Mouse (Mus musculus) G1E (cell line): ENCODE measurements at regions not wholly inside any gene's neighbourhood (a gene's known extent, or its start where the extent isn't known, plus 50 kb on each side); places are given as distances from the start of the nearest gene placed in this dataset.

Source experiments
- ATAC-seq: 2 replicates; pipeline ENCODE4 v1.8.0; 2016; ENCODE audit warnings: mild to moderate bottlenecking; ENCODE audit not compliant: insufficient number of reproducible peaks, poor library complexity, low FRiP score, severe bottlenecking; ENCODE audit errors: extremely low read depth
- DNase-seq: peaks from one replicate; pipeline ENCODE4 v3.0.0; 2012; ENCODE audit warnings: low spot score
- H3K27me3 ChIP-seq: 2 replicates; pipeline ENCODE4 v1.6.1; 2012; ENCODE audit warnings: mild to moderate bottlenecking, low read length, inconsistent platforms; ENCODE audit not compliant: insufficient read depth
- H3K36me3 ChIP-seq: replicated peaks from 2 replicates; pipeline ENCODE3; 2012; ENCODE audit warnings: mild to moderate bottlenecking, inconsistent platforms
- H3K4me1 ChIP-seq: 2 replicates; pipeline ENCODE4 v1.6.1; 2012; ENCODE audit warnings: low read depth, low read length, inconsistent platforms, mixed read lengths; ENCODE audit not compliant: insufficient read depth
- H3K4me3 ChIP-seq: 2 replicates; pipeline ENCODE4 v1.5.1; 2012; ENCODE audit warnings: low read depth, mild to moderate bottlenecking, inconsistent platforms, low read length, moderate library complexity, mixed read lengths
- H3K9me3 ChIP-seq: replicated peaks from 2 replicates; pipeline ENCODE4 v1.6.1; 2012; ENCODE audit warnings: inconsistent platforms
- CTCF ChIP-seq: IDR thresholded peaks from 2 replicates; pipeline ENCODE4 v1.5.1; 2012; ENCODE audit warnings: low read depth, low read length, inconsistent platforms, mixed read lengths
- GATA1 ChIP-seq: IDR thresholded peaks from 2 replicates; pipeline ENCODE4 v1.6.1; 2012; ENCODE audit warnings: borderline replicate concordance, low read length, inconsistent platforms, mixed read lengths
- GATA2 ChIP-seq: IDR thresholded peaks from 2 replicates; pipeline ENCODE4 v1.6.1; 2012; ENCODE audit warnings: low read depth, low read length, inconsistent platforms, borderline replicate concordance
- POLR2AphosphoS5 ChIP-seq: IDR thresholded peaks from 2 replicates; pipeline ENCODE4 v1.6.1; 2012; ENCODE audit warnings: low read depth, low read length, inconsistent platforms; ENCODE audit not compliant: insufficient replicate concordance
- TAL1 ChIP-seq: conservative IDR thresholded peaks from 2 replicates; pipeline ENCODE4 v1.6.1; 2012; ENCODE audit warnings: low read depth, low read length, inconsistent platforms, mixed read lengths

DNA sequence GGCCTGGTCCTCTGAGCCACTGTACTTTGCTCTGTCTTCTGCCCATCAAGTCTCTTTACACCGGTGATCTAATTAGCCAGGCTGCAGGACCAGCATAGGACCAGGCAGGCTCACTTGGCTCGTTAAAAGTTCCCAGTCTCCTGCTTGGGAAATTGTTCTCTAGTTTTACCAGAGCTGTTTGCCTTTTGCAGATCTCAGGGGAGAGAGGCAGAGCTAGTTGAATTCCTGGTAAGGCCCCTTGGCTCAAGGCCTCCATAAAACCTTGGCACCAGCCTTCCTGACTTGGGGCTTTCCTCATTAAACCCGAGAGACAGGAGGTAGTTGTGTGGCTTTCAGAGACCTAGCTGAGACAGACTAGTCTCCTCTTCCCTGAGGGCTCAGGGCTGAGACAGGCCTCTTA is 237.0 kb upstream of the Trib2 start:
- no peaks in the 10 kb centered on the region for H3K9me3 ChIP-seq
- no peak for ATAC-seq
- H3K4me1 ChIP-seq = no peaks in the 10 kb centered on the region
- no peaks in the 10 kb centered on the region for H3K27me3 ChIP-seq
- H3K4me3 ChIP-seq = no peak overlapping the region
- no peak for TF ChIP-seq GATA2
- TF ChIP-seq TAL1 = no peak
- no peak for TF ChIP-seq POLR2AphosphoS5
- TF ChIP-seq CTCF = no peak
- no peak for TF ChIP-seq GATA1
- no peaks in the 10 kb centered on the region for H3K36me3 ChIP-seq
- DNase-seq = no peak

DNA sequence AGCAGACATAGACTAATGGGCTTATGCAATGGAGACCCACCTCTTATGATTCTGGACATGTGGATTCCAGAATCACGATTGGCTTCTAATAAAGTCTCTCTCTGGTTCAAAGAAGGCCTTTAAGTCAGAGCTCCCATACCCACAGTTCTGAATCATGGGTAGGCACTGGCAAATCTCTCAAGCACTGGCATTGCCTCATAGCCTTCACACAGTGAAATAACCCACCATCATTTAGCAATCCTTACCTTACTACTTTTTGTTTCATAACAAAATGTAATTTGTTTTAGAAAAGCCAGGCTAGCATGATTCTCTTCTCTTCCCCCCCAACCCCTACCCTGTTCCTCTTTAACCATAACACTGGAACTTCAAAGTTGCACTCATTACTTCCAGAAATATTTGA is 236.3 kb upstream of the Trib2 start:
- H3K4me3 ChIP-seq = no peak overlapping the region
- H3K27me3 ChIP-seq = no peaks in the 10 kb centered on the region
- H3K36me3 ChIP-seq = no peaks in the 10 kb centered on the region
- no peaks in the 10 kb centered on the region for H3K9me3 ChIP-seq
- DNase-seq = no peak
- no peaks in the 10 kb centered on the region for H3K4me1 ChIP-seq
- no peak for ATAC-seq
- TF ChIP-seq POLR2AphosphoS5 (no peak), GATA1 (no peak), CTCF (no peak), TAL1 (no peak), GATA2 (no peak)

DNA sequence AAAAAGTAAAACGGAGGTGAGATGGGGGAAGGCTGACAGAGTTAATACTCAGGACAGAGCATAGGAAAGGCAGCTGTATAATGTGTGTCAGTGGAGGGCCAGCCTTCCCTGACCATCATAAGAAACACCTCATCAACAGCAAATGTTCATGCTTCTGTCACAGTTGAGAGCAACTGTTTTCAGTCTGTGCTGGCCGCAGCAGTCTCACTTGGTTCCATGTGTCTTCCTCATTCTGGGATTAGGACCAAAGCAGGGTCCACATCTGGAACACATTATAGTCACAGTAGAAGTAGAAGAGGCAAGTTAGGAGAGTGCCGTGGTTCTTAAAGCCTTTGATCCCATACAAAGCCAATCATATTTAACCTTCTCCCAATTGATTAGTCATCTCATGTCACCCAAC is 235.6 kb upstream of the Trib2 start:
- DNase-seq (no peak), ATAC-seq (no peak)
- Histone ChIP-seq H3K4me3 (no peak overlapping the region), H3K4me1 (no peaks in the 10 kb centered on the region), H3K27me3 (no peaks in the 10 kb centered on the region), H3K36me3 (no peaks in the 10 kb centered on the region), H3K9me3 (no peaks in the 10 kb centered on the region)
- TF ChIP-seq CTCF (no peak), GATA2 (no peak), GATA1 (no peak), POLR2AphosphoS5 (no peak), TAL1 (no peak)

DNA sequence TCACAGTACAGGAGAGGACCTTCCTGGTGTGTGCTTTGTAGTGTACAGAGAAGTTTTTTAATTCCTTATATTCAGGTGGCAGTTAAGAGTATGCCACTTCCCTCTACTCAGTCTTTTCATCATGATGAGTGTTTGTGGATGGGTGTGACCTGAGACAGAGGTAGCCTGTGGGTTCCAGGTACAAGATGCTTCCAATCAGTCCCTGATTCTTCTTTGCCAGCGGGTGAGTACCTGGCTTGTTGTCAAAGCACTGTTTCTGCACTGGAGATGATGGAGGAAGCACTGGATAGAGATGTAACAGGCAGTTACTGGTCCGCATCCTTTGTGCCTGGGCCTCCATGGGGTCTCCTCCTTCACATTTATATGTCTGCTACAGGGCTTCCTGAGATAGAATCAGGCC is 234.7 kb upstream of the Trib2 start:
- no peak for ATAC-seq
- Histone ChIP-seq H3K36me3 (no peaks in the 10 kb centered on the region), H3K4me1 (no peaks in the 10 kb centered on the region), H3K27me3 (no peaks in the 10 kb centered on the region), H3K4me3 (no peak overlapping the region), H3K9me3 (no peaks in the 10 kb centered on the region)
- TF ChIP-seq CTCF (no peak), GATA1 (no peak), TAL1 (no peak), POLR2AphosphoS5 (no peak), GATA2 (no peak)
- no peak for DNase-seq

DNA sequence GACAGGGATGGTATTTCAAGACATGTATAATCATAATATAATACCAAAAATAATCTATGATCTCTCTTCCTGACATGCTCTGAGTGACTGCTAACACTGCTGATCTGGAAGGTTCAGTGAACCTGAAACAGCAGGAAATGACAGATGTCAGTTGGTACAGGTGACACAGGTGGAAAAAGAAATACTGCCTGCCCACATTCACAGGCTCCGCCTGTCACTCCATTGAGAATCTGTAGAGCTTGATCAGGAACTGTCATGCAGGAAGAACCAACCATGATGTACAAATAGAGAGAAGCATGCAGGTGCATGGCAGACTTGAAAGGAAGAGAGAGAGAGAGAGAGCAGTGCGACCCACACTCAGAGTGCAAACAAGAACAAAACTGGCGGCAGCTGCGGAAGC is 232.8 kb upstream of the Trib2 start:
- Histone ChIP-seq H3K36me3 (no peaks in the 10 kb centered on the region), H3K27me3 (no peaks in the 10 kb centered on the region), H3K9me3 (no peaks in the 10 kb centered on the region), H3K4me3 (no peak overlapping the region), H3K4me1 (no peaks in the 10 kb centered on the region)
- TF ChIP-seq GATA1 (no peak), CTCF (no peak), POLR2AphosphoS5 (no peak), GATA2 (no peak), TAL1 (no peak)
- DNase-seq (no peak), ATAC-seq (no peak)

DNA sequence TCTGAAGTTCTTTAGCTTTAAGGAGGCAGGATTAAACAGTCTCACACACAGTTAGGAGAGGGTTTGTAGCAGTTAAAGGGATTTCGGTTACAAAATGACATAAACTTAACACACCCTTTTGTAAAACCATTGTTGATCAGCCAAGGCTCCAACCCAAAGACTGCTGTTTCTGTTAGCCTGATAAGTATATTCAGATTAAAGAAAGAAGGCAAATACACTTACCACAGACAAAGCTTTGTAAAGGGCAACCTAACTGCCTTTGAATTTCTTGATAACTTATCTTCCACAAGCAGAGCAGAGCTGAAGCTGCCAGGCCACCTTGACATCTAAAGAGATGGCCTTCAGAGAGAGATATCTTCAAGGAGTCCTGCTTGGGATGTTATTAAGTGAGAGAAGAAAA is 229.9 kb upstream of the Trib2 start:
- Histone ChIP-seq H3K4me3 (no peak overlapping the region), H3K27me3 (no peaks in the 10 kb centered on the region), H3K9me3 (0 out of 2 replicates have a peak, but pooled peaks cover 1% of the 10 kb centered on the region), H3K4me1 (no peaks in the 10 kb centered on the region), H3K36me3 (no peaks in the 10 kb centered on the region)
- ATAC-seq (no peak), DNase-seq (no peak)
- TF ChIP-seq TAL1 = no peak
- TF ChIP-seq POLR2AphosphoS5 = no peak
- no peak for TF ChIP-seq GATA1
- TF ChIP-seq GATA2 = no peak

DNA sequence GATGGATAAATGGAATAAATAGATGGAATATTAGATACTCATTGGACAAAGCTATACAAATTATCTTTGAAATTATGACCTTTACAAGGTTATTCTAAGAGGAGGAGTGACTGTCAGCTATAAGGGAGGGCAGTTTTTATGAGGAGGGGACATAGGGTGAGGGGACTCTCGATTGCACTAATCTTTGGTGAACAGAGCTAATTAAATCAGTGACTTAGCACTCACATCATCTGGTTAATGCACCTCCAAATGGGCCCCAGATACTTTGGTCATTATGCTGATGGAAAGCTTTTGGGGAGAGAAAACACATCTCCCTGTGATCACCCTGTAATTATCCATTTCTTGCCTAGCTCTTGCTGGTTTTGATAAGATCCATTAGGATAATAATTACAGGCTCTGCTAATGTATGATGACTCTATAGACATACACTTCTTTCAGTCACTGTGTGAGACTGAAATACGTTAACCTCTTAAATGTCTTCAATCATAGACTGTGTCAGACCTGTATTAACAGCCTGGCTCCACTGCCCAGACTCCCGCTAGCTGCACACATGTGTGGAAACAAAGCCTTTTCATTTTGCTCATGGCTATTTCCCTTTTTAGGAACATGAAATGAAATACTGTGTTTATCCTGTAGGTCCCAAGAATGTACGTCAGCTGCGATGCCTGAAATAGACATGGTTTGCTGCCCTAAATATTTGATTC is 229.2 kb upstream of the Trib2 start:
- no peak for TF ChIP-seq TAL1
- H3K4me3 ChIP-seq = no peak overlapping the region
- H3K27me3 ChIP-seq = no peaks in the 10 kb centered on the region
- no peaks in the 10 kb centered on the region for H3K4me1 ChIP-seq
- no peak for ATAC-seq
- no peaks in the 10 kb centered on the region for H3K36me3 ChIP-seq
- 0 out of 2 replicates have a peak, but pooled peaks cover 3% of the 10 kb centered on the region for H3K9me3 ChIP-seq
- DNase-seq = no peak
